Mouse (Mus musculus) activated CD4-positive, CD25-positive, alpha-beta regulatory T cell (primary cell): Measurements from ENCODE around the gene Pth1r. TPM values are rescaled to one million over a fixed set of nuclear protein-coding genes. Genes with fewer than 3 reads are reported as not detected.

ENCODE experiments used
- polyA plus RNA-seq, 2 experiments: library from polyadenylated mRNA; unstranded; fragments of 100-300 nt; shearing (Covaris generic); gene quantifications; one replicate each; pipeline ENCODE4 v1.2.1; 2017

Gene Pth1r
- under 1 TPM in 1 of 2 experiments, not detected in 1; 0.07 TPM for polyA plus RNA-seq

DNA sequence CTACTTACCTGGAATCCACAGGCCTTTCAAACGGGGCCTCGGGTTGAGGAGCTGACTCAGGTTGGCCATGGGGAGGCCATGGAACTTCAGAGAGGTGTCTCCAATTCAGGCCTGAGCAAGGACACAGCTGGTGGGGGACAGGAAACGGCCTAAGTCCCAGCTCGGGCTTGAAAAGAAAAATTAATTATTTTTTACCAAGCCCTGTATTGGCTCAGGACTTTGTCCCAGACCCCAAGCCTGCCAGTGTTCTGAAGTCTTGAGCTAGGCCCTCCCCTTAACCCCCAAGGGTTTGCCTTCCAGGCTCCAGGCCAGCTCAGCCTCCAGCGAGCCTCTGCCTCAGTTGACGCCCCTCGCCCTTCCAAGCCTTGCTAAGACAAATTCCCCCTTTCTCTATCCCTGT is at the start of gene Pth1r:
Gene Pth1r (minus strand): TSS at position 185 of the 400 bp plus-strand sequence.

DNA sequence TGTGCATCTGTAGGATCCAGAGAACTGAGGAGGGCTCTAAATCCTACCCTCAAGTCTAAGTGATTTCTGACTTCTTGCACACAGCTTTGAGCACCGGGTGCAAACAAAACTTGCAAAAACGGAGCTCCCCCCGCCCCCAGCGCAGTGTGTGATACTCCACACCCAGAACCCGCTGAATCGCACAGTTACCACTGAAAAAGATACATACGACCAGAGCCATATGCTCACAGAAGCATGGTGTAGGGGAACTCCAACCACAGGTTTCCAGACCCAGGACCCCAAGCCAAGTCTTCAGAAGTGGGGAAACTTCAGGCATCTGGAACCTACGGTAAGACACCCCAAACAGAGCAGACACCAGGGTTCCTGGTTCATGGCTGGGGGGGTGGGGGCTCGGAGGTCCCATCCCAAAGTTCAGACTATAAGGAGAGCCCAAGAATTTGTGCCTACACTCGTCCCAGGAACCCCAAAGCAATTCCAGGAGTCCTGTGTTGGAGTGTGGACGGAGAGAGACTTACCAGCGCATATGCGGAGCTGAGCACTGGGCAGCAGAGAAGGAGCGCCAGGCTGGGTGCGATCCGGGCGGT is 5.1 kb downstream of the Pth1r start, which contains the start of gene Myl3:
Gene Myl3 (plus strand): TSS at position 151 of the 584 bp plus-strand sequence.

Other genes starting within 250 kb of the Pth1r start
- 10 to 100 TPM; 31.2 to 36.0 TPM for gene Setd2, start 214.5 kb downstream of the Pth1r start, polyA plus RNA-seq
- gene Nradd, start 122.7 kb downstream of the Pth1r start, polyA plus RNA-seq: 1 to 10 TPM; 1.0 to 3.1 TPM
- 10 to 100 TPM; 26.7 to 84.1 TPM for gene Nbeal2, start 93.0 kb downstream of the Pth1r start, polyA plus RNA-seq
- 100 to 1,000 TPM; 302 to 304 TPM for gene Ccdc12, start 90.6 kb downstream of the Pth1r start, polyA plus RNA-seq
- gene Myl3, start 5.3 kb downstream of the Pth1r start, polyA plus RNA-seq: not detected
- not detected for gene Prss42, start 51.0 kb upstream of the Pth1r start, polyA plus RNA-seq
- not detected for gene Prss44, start 66.8 kb upstream of the Pth1r start, polyA plus RNA-seq
- under 1 TPM in 1 of 2 experiments, not detected in 1; 0.10 TPM for gene Prss43, start 79.5 kb upstream of the Pth1r start, polyA plus RNA-seq
- gene Prss45, start 87.4 kb upstream of the Pth1r start, polyA plus RNA-seq: under 1 TPM in 1 of 2 experiments, not detected in 1; 0.20 TPM
- gene Prss46, start 97.4 kb upstream of the Pth1r start, polyA plus RNA-seq: not detected
- gene Prss50, start 110.8 kb upstream of the Pth1r start, polyA plus RNA-seq: under 1 TPM in 1 of 2 experiments, not detected in 1; 0.77 TPM
- 10 to 100 TPM; 20.6 to 33.1 TPM for gene Als2cl, start 132.7 kb upstream of the Pth1r start, polyA plus RNA-seq
- gene Tmie, start 133.0 kb upstream of the Pth1r start, polyA plus RNA-seq: 10 to 100 TPM in 1 of 2 experiments, 1 to 10 TPM in 1; 6.7 to 16.9 TPM
- gene Fam240a, start 169.7 kb upstream of the Pth1r start, polyA plus RNA-seq: 1 to 10 TPM in 1 of 2 experiments, not detected in 1; 5.1 TPM
- gene Tdgf1, start 199.0 kb upstream of the Pth1r start, polyA plus RNA-seq: 1 to 10 TPM; 3.3 to 7.6 TPM
- under 1 TPM in 1 of 2 experiments, not detected in 1; 0.12 TPM for gene Lrrc2, start 204.4 kb upstream of the Pth1r start, polyA plus RNA-seq
- not detected for gene Rtp3, start 243.4 kb upstream of the Pth1r start, polyA plus RNA-seq